Mouse (Mus musculus) cerebellum, postnatal 36 days (tissue): ENCODE data around the gene Plbd1.
A peak's percentile ranks its signal among the peaks of the same experiment; 100 is the strongest.

Experiments used
- DNase-seq, 2 experiments: peaks; one replicate each; pipeline ENCODE4 v3.0.0; 2021 to 2022; ENCODE audit warnings: mixed read lengths in 2 of 2

Plbd1 gene

GRCm38 (mm10) chr6:136647455-136647861 lies 14.3 kb downstream of the Plbd1 start:
- no peak for DNase-seq

- no peak for DNase-seq
Measured at GRCm38 (mm10) chr6:136646207-136646606, 15.5 kb downstream of the Plbd1 start.

GRCm38 (mm10) chr6:136645754-136646153 lies 16.0 kb downstream of the Plbd1 start:
- DNase-seq, result no peak

- no peak for DNase-seq
Measured at GRCm38 (mm10) chr6:136644171-136644570, 17.6 kb downstream of the Plbd1 start.

GRCm38 (mm10) chr6:136634982-136635381 lies 26.7 kb downstream of the Plbd1 start:
- no peak for DNase-seq

GRCm38 (mm10) chr6:136633719-136634118 lies 28.0 kb downstream of the Plbd1 start:
- no peak for DNase-seq

- no peak for DNase-seq
Measured at GRCm38 (mm10) chr6:136633154-136633553, 28.6 kb downstream of the Plbd1 start.

- DNase-seq, result no peak
Measured at GRCm38 (mm10) chr6:136631945-136632534, 29.7 kb downstream of the Plbd1 start.

GRCm38 (mm10) chr6:136631519-136631918 lies 30.2 kb downstream of the Plbd1 start:
- DNase-seq, result no peak

GRCm38 (mm10) chr6:136629639-136630038 lies 32.1 kb downstream of the Plbd1 start:
- DNase-seq, result no peak

GRCm38 (mm10) chr6:136625421-136625820 lies 36.3 kb downstream of the Plbd1 start:
- DNase-seq, result no peak

- peak; percentile 66 to 82 for DNase-seq
Measured at GRCm38 (mm10) chr6:136620361-136621139, 41.2 kb downstream of the Plbd1 start.

GRCm38 (mm10) chr6:136614156-136614555 lies 47.6 kb downstream of the Plbd1 start:
- peak; percentile 79 to 83 for DNase-seq

GRCm38 (mm10) chr6:136612312-136612711 lies 49.4 kb downstream of the Plbd1 start:
- DNase-seq, result no peak

- peak; percentile 53 to 66 for DNase-seq
Measured at GRCm38 (mm10) chr6:136611351-136612215, 50.1 kb downstream of the Plbd1 start.

- no peak for DNase-seq
Measured at GRCm38 (mm10) chr6:136602601-136603000, 59.1 kb downstream of the Plbd1 start.

- no peak for DNase-seq
Measured at GRCm38 (mm10) chr6:136594541-136594940, 67.2 kb downstream of the Plbd1 start.

GRCm38 (mm10) chr6:136590739-136591138 lies 71.0 kb downstream of the Plbd1 start:
- no peak for DNase-seq

GRCm38 (mm10) chr6:136566002-136566401 lies 95.7 kb downstream of the Plbd1 start:
- no peak for DNase-seq
